Mouse (Mus musculus): Measurements from ENCODE around the gene Sh3bp4.

- TF ChIP-seq CTCF (IDR thresholded peaks at IDR 0.05; ENCODE audit: extremely low read depth, insufficient read depth, insufficient read length, insufficient replicate concordance) (no peak), POLR2A (IDR thresholded peaks at IDR 0.05; ENCODE audit: low read depth, low read length) (no peak)
Observed at GRCm38 (mm10) chr1:89070871-89071361, 701 bp downstream of the Sh3bp4 start.
